Mouse (Mus musculus): Measurements from ENCODE around the gene Enox1. TPM values are rescaled to one million over a fixed set of nuclear protein-coding genes. Genes with fewer than 3 reads are reported as not detected.

Enox1 gene
- polyA plus RNA-seq, 1 experiment: 1.1 TPM

DNA sequence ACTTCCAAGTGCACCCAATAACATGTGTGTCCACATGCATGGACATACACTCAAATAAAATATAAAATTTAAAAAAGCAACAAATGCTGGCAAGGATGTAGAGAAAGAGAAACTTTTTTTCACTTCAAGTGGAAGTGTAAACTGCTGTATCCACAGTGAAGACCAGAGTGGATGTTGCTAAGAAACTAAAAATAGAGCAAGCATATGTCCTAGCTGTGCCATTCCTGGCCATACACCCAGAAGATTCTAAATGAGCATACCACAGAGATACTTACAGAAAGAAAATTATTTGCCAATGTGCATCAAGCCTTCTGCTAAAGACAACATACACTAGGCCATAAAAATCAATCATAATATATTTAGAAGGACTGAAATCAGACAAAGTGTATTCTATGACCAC, 592.4 kb downstream of the Enox1 start:
- Histone ChIP-seq H3K27me3 (replicated peaks; ENCODE audit: control insufficient read depth, insufficient read depth, low read length) (no peaks in the 10 kb centered on the region), H3K4me3 (ENCODE audit: insufficient read depth, low read depth, low read length) (no peak overlapping the region), H3K36me3 (ENCODE audit: control insufficient read depth, insufficient read depth, low read length) (no peaks in the 10 kb centered on the region), H3K27ac (ENCODE audit: insufficient read depth, low read depth, low read length) (no peak overlapping the region), H3K4me1 (ENCODE audit: control insufficient read depth, insufficient read depth, low read length) (no peaks in the 10 kb centered on the region)
- no peak for DNase-seq
- TF ChIP-seq CTCF (conservative IDR thresholded peaks at IDR 0.05; ENCODE audit: insufficient read depth, insufficient read length, low read depth, low read length) (no peak), POLR2A (IDR thresholded peaks at IDR 0.05; ENCODE audit: low read depth, low read length) (no peak)

Other genes starting within 250 kb of the Enox1 start
- gene Ccdc122, start 120.0 kb upstream of the Enox1 start, polyA plus RNA-seq (2012; rRNA removed): 0.48 and 0.49 TPM in 2 replicates
- gene Lacc1, start 119.9 kb upstream of the Enox1 start, polyA plus RNA-seq (2012; rRNA removed): 2.5 and 3.0 TPM in 2 replicates

All from kidney, adult 2 months (tissue).